Mouse (Mus musculus) embryonic fibroblast, embryonic 13.5 days (primary cell): ENCODE measurements around the gene Fbxo30. TPM values are rescaled to one million over a fixed set of nuclear protein-coding genes. Genes with fewer than 3 reads are reported as not detected.
"Not testable (repeated sequence)": the region's sequence is repeated elsewhere in the genome, so short reads cannot be mapped to it uniquely, and the experiment has no call there.

Experiments
- H3K27ac ChIP-seq: 2 replicates; pipeline ENCODE4 v1.5.1; 2012; ENCODE audit warnings: low read length, control low read depth, inconsistent platforms; ENCODE audit not compliant: insufficient read depth
- H3K4me1 ChIP-seq: 2 replicates; pipeline ENCODE4 v1.6.1; 2011; ENCODE audit warnings: low read length; ENCODE audit not compliant: control insufficient read depth, insufficient read depth
- H3K4me3 ChIP-seq: 2 replicates; pipeline ENCODE4 v1.5.1; 2011; ENCODE audit warnings: mild to moderate bottlenecking, control low read depth, low read length; ENCODE audit not compliant: insufficient read depth
- CTCF ChIP-seq: IDR thresholded peaks from 2 replicates; pipeline ENCODE4 v1.5.1; 2011; ENCODE audit warnings: mild to moderate bottlenecking, control low read depth, low read length, moderate library complexity, borderline replicate concordance; ENCODE audit not compliant: insufficient read depth
- POLR2A ChIP-seq: IDR thresholded peaks from 2 replicates; pipeline ENCODE4 v1.6.1; 2011; ENCODE audit warnings: low read depth, mild to moderate bottlenecking, control low read depth, low read length, moderate library complexity
- polyA plus RNA-seq: library from polyadenylated mRNA; stranded (reverse); fragments of >200 nt; gene quantifications from 2 replicates; pipeline ENCODE4 v1.2.4, GENCODE M21; 2011; ENCODE audit warnings: low read depth; ENCODE audit not compliant: missing spikeins, insufficient read length

Fbxo30 gene
- 30.9 and 33.6 TPM in 2 replicates for polyA plus RNA-seq

GRCm38 (mm10) chr10:11280578-11281463 is at the start of gene Fbxo30:
Gene Fbxo30, plus strand, starts transcription at chr10:11281330.
- Histone ChIP-seq H3K27ac (peak within 1 kb of the TSS; percentile 98), H3K4me1 (no peaks in the 10 kb centered on the region; the same call in 1 of the 2 replicates), H3K4me3 (peak within 1 kb of the TSS; percentile 98)
- no peak for TF ChIP-seq CTCF
- TF ChIP-seq POLR2A, result peak; percentile 92

GRCm38 (mm10) chr10:11233208-11233607 is 47.9 kb upstream of the Fbxo30 start:
- H3K27ac ChIP-seq, result no peak overlapping the region
- no peak for TF ChIP-seq POLR2A
- TF ChIP-seq CTCF, result no peak
- peaks cover 6% of the 10 kb centered on the region for H3K4me1 ChIP-seq
- no peak overlapping the region for H3K4me3 ChIP-seq

- not testable (repeated sequence) for H3K4me1 ChIP-seq, H3K27ac ChIP-seq, H3K4me3 ChIP-seq
Measured at GRCm38 (mm10) chr10:11242988-11243387, 38.1 kb upstream of the Fbxo30 start.

- H3K4me3 ChIP-seq, result no peak overlapping the region
- no peak overlapping the region for H3K27ac ChIP-seq
- no peak for TF ChIP-seq CTCF
- no peak for TF ChIP-seq POLR2A
- H3K4me1 ChIP-seq, result peaks cover 10% of the 10 kb centered on the region
Measured at GRCm38 (mm10) chr10:11248210-11248609, 32.9 kb upstream of the Fbxo30 start.

- H3K4me3 ChIP-seq, result no peak overlapping the region
- TF ChIP-seq CTCF, result no peak
- TF ChIP-seq POLR2A, result no peak
Measured at GRCm38 (mm10) chr10:11250247-11250997, 30.7 kb upstream of the Fbxo30 start.

GRCm38 (mm10) chr10:11253581-11253980 is 27.5 kb upstream of the Fbxo30 start:
- H3K4me3 ChIP-seq, H3K4me1 ChIP-seq, H3K27ac ChIP-seq: not testable (repeated sequence)

More at GRCm38 (mm10) chr10:11250247-11250997, 30.7 kb upstream of the Fbxo30 start:
- H3K27ac ChIP-seq, result no peak overlapping the region
- H3K4me1 ChIP-seq, result peaks cover 2% of the 10 kb centered on the region

GRCm38 (mm10) chr10:11260119-11260518 is 21.0 kb upstream of the Fbxo30 start:
- Histone ChIP-seq H3K4me1 (no peaks in the 10 kb centered on the region), H3K4me3 (no peak overlapping the region), H3K27ac (no peak overlapping the region)
- no peak for TF ChIP-seq POLR2A
- no peak for TF ChIP-seq CTCF

- H3K4me1 ChIP-seq, H3K27ac ChIP-seq, H3K4me3 ChIP-seq: not testable (repeated sequence)
Measured at GRCm38 (mm10) chr10:11262292-11262691, 18.8 kb upstream of the Fbxo30 start.

- not testable (repeated sequence) for H3K4me1 ChIP-seq, H3K27ac ChIP-seq, H3K4me3 ChIP-seq
Measured at GRCm38 (mm10) chr10:11263795-11264194, 17.3 kb upstream of the Fbxo30 start.

GRCm38 (mm10) chr10:11269165-11269564 is 12.0 kb upstream of the Fbxo30 start:
- TF ChIP-seq CTCF, result no peak
- TF ChIP-seq POLR2A, result no peak
- Histone ChIP-seq H3K27ac (no peak overlapping the region), H3K4me1 (no peaks in the 10 kb centered on the region), H3K4me3 (no peak overlapping the region)
